Mouse (Mus musculus): ENCODE data around the gene Lcn3. TPM values are rescaled to one million over a fixed set of nuclear protein-coding genes. Genes with fewer than 3 reads are reported as not detected.
"Not testable (repeated sequence)": the region's sequence is repeated elsewhere in the genome, so short reads cannot be mapped to it uniquely, and the experiment has no call there.

Lcn3 gene
- polyA plus RNA-seq, 1 experiment from 2014 or later: not detected

DNA sequence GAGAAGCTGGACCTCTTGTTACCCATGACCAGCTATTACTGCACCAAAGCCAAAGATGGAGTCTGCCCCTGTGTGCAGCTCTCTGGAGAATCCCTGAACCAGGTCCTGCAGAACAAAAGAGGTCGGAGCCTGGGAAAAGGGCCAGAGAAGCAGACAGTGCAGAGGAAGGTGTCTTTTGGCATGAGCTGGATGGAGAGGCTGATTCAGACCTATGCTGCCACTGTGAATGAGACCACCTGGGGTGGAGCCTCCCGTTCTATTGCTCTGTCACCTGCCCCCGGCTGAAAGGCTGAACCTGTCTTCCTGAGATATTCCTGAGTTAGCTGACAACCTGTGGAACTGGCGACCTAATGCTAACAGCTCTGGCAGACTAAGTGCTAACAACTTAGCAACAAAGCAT is 15.6 kb downstream of the Lcn3 start:
- DNase-seq (ENCODE audit: low spot score): no peak
- Histone ChIP-seq H3K36me3 (no peaks in the 10 kb centered on the region), H3K27ac (no peak overlapping the region), H3K27me3 (ENCODE audit: low read depth, poor library complexity, severe bottlenecking) (no peaks in the 10 kb centered on the region), H3K4me1 (peaks cover 8% of the 10 kb centered on the region; the same call in 1 of the 2 replicates), H3K4me3 (no peak overlapping the region), H3K9me3 (replicated peaks) (no peaks in the 10 kb centered on the region)
- WGBS: 39% methylated on average over 4 of the region's 4 CpGs

DNA sequence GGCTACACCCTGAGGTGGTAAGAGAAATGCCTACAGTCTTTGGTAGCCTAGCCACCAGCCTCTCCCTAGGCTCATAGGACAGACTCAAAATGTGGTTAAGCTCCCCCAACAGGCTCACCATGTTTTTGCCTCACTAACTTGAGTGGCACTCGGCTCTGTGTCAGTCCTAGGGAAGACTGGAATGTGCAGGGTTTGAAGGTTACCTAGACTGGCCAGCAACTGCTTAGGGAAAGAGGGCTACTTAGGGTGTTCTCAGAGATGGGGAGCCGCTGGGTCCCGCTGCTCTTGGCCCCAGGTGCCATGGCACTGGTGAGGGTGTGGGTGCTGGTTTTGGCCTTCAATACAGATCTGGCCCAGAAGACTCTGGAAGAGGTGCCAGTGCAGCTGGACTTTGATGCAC is 16.6 kb downstream of the Lcn3 start, which contains the start of gene Gm13539:
Gene Gm13539 (plus strand): TSS at position 301 of the 400 bp plus-strand sequence.
- WGBS: 87% methylated on average over 3 of the region's 3 CpGs
- Histone ChIP-seq H3K4me3 (no peak within 1 kb of the TSS), H3K36me3 (no peaks in the 10 kb centered on the region), H3K27me3 (ENCODE audit: low read depth, poor library complexity, severe bottlenecking) (no peaks in the 10 kb centered on the region), H3K4me1 (peaks cover 11% of the 10 kb centered on the region), H3K9me3 (replicated peaks) (no peaks in the 10 kb centered on the region), H3K27ac (no peak within 1 kb of the TSS)
- no peak for DNase-seq (ENCODE audit: low spot score)

DNA sequence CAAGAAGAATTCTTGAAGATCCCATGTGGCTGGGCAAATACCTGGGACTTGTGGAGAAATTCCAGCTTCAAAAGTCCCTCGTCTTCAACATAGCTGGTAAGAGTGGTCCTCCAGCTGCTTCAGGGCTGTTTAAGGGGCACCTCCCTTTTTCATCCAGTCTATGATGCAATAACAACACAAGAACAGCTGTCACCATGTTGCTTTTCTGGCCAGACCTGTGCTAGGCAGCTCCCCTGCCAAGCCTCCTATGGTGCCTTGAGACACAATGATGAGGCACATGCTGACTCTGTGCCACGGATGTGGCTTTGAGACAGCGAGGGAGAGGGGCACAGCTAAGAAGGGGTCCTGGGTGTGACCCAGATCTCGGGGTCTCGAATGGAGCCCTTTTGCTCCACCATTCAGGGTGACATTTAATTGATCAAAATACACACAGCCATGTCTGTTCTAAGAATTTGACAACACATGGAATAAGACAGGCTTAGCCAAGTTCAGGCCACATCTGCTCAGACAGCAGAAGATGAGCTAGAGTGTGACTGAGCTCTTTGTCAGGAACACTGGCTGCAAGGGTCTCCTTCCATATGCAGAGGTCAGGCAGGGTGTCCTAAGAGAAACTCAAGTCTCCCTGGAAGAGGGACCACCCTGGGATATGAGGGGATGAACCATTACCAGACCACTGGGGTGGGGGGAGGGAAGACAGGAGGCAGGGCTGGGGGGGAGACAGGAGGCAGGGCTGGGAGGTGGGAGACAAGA is 20.4 kb downstream of the Lcn3 start:
- no peaks in the 10 kb centered on the region for H3K36me3 ChIP-seq
- no peaks in the 10 kb centered on the region for H3K9me3 ChIP-seq (replicated peaks)
- no peaks in the 10 kb centered on the region for H3K27me3 ChIP-seq (ENCODE audit: low read depth, poor library complexity, severe bottlenecking)
- WGBS: 73% methylated on average over 5 of the region's 5 CpGs
- H3K27ac ChIP-seq: no peak overlapping the region
- H3K4me3 ChIP-seq: no peak overlapping the region
- DNase-seq (ENCODE audit: low spot score): no peak
- H3K4me1 ChIP-seq: peaks cover 11% of the 10 kb centered on the region

DNA sequence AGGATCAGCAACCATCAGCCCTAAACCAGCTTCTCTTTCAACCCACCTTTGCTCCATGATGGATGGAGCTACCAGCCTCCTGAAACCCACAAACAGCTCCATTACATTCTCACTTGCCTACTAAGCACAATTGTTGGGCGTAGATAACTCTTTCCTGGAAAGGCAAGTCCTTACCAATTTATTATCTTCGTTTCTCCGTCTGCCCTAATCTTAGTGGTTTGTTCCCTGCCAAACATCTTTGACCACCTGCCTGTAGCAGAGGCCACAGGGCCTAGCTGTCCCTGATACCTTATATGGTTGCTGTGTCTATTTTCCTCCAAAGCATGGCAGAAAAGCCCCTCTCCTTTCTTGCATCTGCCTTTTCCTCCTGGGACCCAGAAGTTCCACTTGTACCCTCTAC is 23.7 kb downstream of the Lcn3 start:
- WGBS: 83% methylated on average over 3 of the region's 3 CpGs
- H3K4me3 ChIP-seq: no peak overlapping the region
- DNase-seq (ENCODE audit: low spot score): no peak
- H3K36me3 ChIP-seq: no peaks in the 10 kb centered on the region
- no peaks in the 10 kb centered on the region for H3K27me3 ChIP-seq (ENCODE audit: low read depth, poor library complexity, severe bottlenecking)
- H3K9me3 ChIP-seq (replicated peaks): no peaks in the 10 kb centered on the region
- H3K27ac ChIP-seq: no peak overlapping the region
- peaks cover 11% of the 10 kb centered on the region for H3K4me1 ChIP-seq

DNA sequence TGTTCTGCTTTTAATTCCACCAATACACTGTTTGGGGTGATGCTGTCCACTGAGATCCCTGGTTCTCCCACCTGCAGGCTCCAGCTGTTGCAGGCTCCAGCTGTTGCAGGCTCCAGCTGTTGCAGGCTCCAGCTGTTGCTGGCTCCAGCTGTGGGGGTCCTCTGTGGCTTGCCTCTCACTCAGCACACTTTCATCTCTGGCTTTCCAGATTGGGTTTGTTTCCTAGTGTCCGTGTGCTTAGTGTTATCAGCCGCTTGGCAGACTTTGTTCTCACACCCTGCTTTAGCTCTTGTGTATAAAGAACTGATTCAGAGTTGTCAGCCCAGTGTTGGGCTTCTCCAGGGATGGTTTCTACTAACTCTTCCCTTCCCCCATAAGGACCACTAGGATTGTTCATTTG is 32.3 kb downstream of the Lcn3 start:
- H3K36me3 ChIP-seq: no peaks in the 10 kb centered on the region
- no peaks in the 10 kb centered on the region for H3K4me1 ChIP-seq
- H3K4me3 ChIP-seq: no peak overlapping the region
- no peak for DNase-seq (ENCODE audit: low spot score)
- no peaks in the 10 kb centered on the region for H3K9me3 ChIP-seq (replicated peaks)
- no peaks in the 10 kb centered on the region for H3K27me3 ChIP-seq (ENCODE audit: low read depth, poor library complexity, severe bottlenecking)
- WGBS: 42% methylated on average over 2 of the region's 2 CpGs
- no peak overlapping the region for H3K27ac ChIP-seq

DNA sequence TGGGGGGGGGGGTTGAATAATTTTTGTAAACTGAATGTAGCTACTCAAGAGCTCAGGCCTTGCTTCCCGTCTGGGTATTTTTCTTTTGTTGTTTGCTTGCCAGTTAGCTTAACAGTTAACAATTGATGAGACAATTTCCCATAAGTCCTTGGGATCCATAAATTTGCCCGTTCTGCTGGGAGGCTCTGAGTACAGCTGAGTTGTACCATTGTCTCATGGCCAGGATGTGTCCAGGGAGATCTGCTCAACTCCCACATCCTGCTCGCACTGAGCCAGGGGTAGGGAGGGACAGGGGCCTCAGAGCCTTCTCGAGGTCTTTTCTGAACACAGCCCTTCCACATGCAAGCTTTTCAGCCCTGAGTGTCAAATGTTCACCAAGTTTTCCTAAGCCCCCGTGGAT is 32.7 kb downstream of the Lcn3 start:
- WGBS: 70% methylated on average over 5 of the region's 5 CpGs
- Histone ChIP-seq H3K27ac (no peak overlapping the region), H3K36me3 (no peaks in the 10 kb centered on the region), H3K4me1 (no peaks in the 10 kb centered on the region), H3K4me3 (no peak overlapping the region), H3K9me3 (replicated peaks) (no peaks in the 10 kb centered on the region), H3K27me3 (ENCODE audit: low read depth, poor library complexity, severe bottlenecking) (no peaks in the 10 kb centered on the region)
- no peak for DNase-seq (ENCODE audit: low spot score)

DNA sequence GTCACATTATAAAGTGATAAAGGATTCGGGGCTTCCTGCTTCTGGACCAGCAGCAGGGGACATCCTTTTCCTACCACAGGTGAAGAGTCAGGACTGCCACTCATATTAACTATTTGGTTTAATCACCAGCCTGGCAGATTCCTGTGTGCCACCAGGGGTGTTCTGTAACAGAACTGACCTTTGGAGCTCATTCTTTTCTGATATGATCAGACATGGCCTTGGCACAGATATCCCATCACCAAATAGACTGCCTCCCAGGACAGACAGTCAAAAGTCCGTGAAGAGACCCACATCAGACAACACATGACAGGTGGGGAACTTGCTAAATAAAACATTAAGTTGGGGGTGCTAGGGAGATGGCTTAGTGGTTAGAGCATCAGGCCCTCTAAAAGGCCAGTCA is 46.3 kb downstream of the Lcn3 start:
- DNase-seq (ENCODE audit: low spot score): no peak
- no peaks in the 10 kb centered on the region for H3K9me3 ChIP-seq (replicated peaks)
- no peaks in the 10 kb centered on the region for H3K4me1 ChIP-seq
- H3K36me3 ChIP-seq: no peaks in the 10 kb centered on the region
- no peaks in the 10 kb centered on the region for H3K27me3 ChIP-seq (ENCODE audit: low read depth, poor library complexity, severe bottlenecking)
- H3K4me3 ChIP-seq: no peak overlapping the region
- H3K27ac ChIP-seq: no peak overlapping the region
- 82% methylated on average over 2 of the region's 2 CpGs for WGBS

DNA sequence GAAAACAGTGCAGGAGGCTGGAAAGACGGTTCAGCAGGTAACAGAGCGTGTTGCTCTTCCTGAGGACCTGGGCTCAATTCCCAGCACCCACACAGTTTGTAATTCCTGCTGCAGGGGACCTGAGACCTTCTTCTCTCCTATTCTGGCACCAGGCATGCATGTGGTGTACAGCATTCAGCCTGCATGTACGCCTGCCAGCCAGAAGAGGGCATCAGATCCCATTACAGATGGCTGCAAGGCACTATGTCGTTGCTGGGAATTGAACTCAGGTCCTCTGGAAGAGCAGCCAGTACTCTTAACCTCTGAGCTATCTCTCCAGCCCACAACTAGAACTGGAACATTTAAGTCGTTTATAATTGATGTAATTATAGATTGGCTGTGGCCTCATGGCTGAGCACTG is 48.0 kb downstream of the Lcn3 start:
- DNase-seq (ENCODE audit: low spot score): no peak
- Histone ChIP-seq H3K36me3 (no peaks in the 10 kb centered on the region), H3K27ac (no peak overlapping the region), H3K4me3 (no peak overlapping the region), H3K9me3 (replicated peaks) (no peaks in the 10 kb centered on the region), H3K4me1 (no peaks in the 10 kb centered on the region), H3K27me3 (ENCODE audit: low read depth, poor library complexity, severe bottlenecking) (no peaks in the 10 kb centered on the region)
- WGBS: 80% methylated on average over 5 of the region's 5 CpGs

DNA sequence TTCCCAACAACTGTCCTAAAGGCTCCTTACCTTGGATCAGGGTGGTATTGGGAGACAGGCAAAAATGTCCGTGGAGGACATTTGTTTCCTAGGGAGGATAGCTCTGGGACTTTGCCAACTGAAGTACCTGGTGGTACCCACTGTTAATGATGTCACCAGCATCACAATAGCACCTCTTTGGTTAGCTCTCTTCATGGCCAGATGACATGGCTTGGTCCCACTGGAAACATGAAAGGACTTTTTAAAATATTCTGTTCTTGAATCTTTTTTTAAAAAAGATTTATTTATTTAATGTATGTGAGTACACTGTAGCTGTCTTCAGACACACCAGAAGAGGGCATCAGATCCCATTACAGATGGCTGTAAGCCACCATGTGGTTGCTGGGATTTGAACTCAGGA is 50.4 kb downstream of the Lcn3 start, which contains the start of gene Glt6d1:
Gene Glt6d1 (minus strand): TSS at position 101 of the 400 bp plus-strand sequence.
- H3K27me3 ChIP-seq (ENCODE audit: low read depth, poor library complexity, severe bottlenecking); H3K27ac ChIP-seq; H3K36me3 ChIP-seq; H3K9me3 ChIP-seq (replicated peaks); H3K4me3 ChIP-seq; DNase-seq (ENCODE audit: low spot score); H3K4me1 ChIP-seq: not testable (repeated sequence)
- WGBS: 83% methylated on average over 1 of the region's 1 CpGs

Other genes with a start within 250 kb of the Lcn3 start
- 46.1 and 46.2 TPM in 2 replicates for gene Traf2, start 218.6 kb upstream of the Lcn3 start, polyA plus RNA-seq (2016; fragmentation: Nextera tagmentation; extraction: Ambion mirVana)
- 307 and 320 TPM in 2 replicates for gene Edf1, start 207.7 kb upstream of the Lcn3 start, polyA plus RNA-seq (2016; fragmentation: Nextera tagmentation; extraction: Ambion mirVana)
- gene Mamdc4, start 190.7 kb upstream of the Lcn3 start, polyA plus RNA-seq (2016; fragmentation: Nextera tagmentation; extraction: Ambion mirVana): 2.3 and 8.2 TPM in 2 replicates
- gene Phpt1, start 190.3 kb upstream of the Lcn3 start, polyA plus RNA-seq (2016; fragmentation: Nextera tagmentation; extraction: Ambion mirVana): 157 and 161 TPM in 2 replicates
- gene Ajm1, start 183.8 kb upstream of the Lcn3 start, polyA plus RNA-seq (2016; fragmentation: Nextera tagmentation; extraction: Ambion mirVana): 0.06 and 0.08 TPM in 2 replicates
- 83.3 and 88.5 TPM in 2 replicates for gene Rabl6, start 157.0 kb upstream of the Lcn3 start, polyA plus RNA-seq (2016; fragmentation: Nextera tagmentation; extraction: Ambion mirVana)
- 0.13 TPM in 1 of 2 replicates, not detected in the other for gene Ccdc183, start 147.9 kb upstream of the Lcn3 start, polyA plus RNA-seq (2016; fragmentation: Nextera tagmentation; extraction: Ambion mirVana)
- gene Tmem141, start 143.6 kb upstream of the Lcn3 start, polyA plus RNA-seq (2016; fragmentation: Nextera tagmentation; extraction: Ambion mirVana): 17.0 and 20.7 TPM in 2 replicates
- 0.34 and 0.43 TPM in 2 replicates for gene Fcna, start 137.5 kb upstream of the Lcn3 start, polyA plus RNA-seq (2016; fragmentation: Nextera tagmentation; extraction: Ambion mirVana)
- not detected in 2 replicates for gene Lcn8, start 112.4 kb upstream of the Lcn3 start, polyA plus RNA-seq (2016; fragmentation: Nextera tagmentation; extraction: Ambion mirVana)
- gene Lcn5, start 107.6 kb upstream of the Lcn3 start, polyA plus RNA-seq (2016; fragmentation: Nextera tagmentation; extraction: Ambion mirVana): not detected in 2 replicates
- not detected in 2 replicates for gene Lcn6, start 88.8 kb upstream of the Lcn3 start, polyA plus RNA-seq (2016; fragmentation: Nextera tagmentation; extraction: Ambion mirVana)
- gene Lcn10, start 82.8 kb upstream of the Lcn3 start, polyA plus RNA-seq (2016; fragmentation: Nextera tagmentation; extraction: Ambion mirVana): not detected in 2 replicates
- not detected in 2 replicates for gene Obp2a, start 65.5 kb upstream of the Lcn3 start, polyA plus RNA-seq (2016; fragmentation: Nextera tagmentation; extraction: Ambion mirVana)
- 73.4 and 77.5 TPM in 2 replicates for gene Bmyc, start 58.8 kb upstream of the Lcn3 start, polyA plus RNA-seq (2016; fragmentation: Nextera tagmentation; extraction: Ambion mirVana)
- not detected in 2 replicates for gene Obp2b, start 28.6 kb upstream of the Lcn3 start, polyA plus RNA-seq (2016; fragmentation: Nextera tagmentation; extraction: Ambion mirVana)
- gene Lcn11, start 11.4 kb downstream of the Lcn3 start, polyA plus RNA-seq (2016; fragmentation: Nextera tagmentation; extraction: Ambion mirVana): not detected in 2 replicates
- not detected in 2 replicates for gene Gm13539, start 16.7 kb downstream of the Lcn3 start, polyA plus RNA-seq (2016; fragmentation: Nextera tagmentation; extraction: Ambion mirVana)
- not detected in 2 replicates for gene Glt6d1, start 50.3 kb downstream of the Lcn3 start, polyA plus RNA-seq (2016; fragmentation: Nextera tagmentation; extraction: Ambion mirVana)
- gene Lcn9, start 57.6 kb downstream of the Lcn3 start, polyA plus RNA-seq (2016; fragmentation: Nextera tagmentation; extraction: Ambion mirVana): not detected in 2 replicates
- gene Sohlh1, start 81.7 kb downstream of the Lcn3 start, polyA plus RNA-seq (2016; fragmentation: Nextera tagmentation; extraction: Ambion mirVana): not detected in 2 replicates
- 0.20 TPM in 1 of 2 replicates, not detected in the other for gene Kcnt1, start 98.2 kb downstream of the Lcn3 start, polyA plus RNA-seq (2016; fragmentation: Nextera tagmentation; extraction: Ambion mirVana)
- gene Camsap1, start 217.7 kb downstream of the Lcn3 start, polyA plus RNA-seq (2016; fragmentation: Nextera tagmentation; extraction: Ambion mirVana): 30.5 and 34.7 TPM in 2 replicates

All from limb, embryonic 10.5 days (tissue).